Mouse (Mus musculus) intestine, postnatal 0 days (tissue): ENCODE measurements at regions not wholly inside any gene's neighbourhood (a gene's known extent, or its start where the extent isn't known, plus 50 kb on each side); places are given as distances from the start of the nearest gene placed in this dataset.
"Not testable (repeated sequence)": the region's sequence is repeated elsewhere in the genome, so short reads cannot be mapped to it uniquely, and the experiment has no call there.

Experiments used
- ATAC-seq: fragments of 200-750 bp; cut with Nextera tagmentation; 2 replicates; pipeline ENCODE4 v1.8.0; 2017; ENCODE audit warnings: mild to moderate bottlenecking, moderate TSS enrichment, moderate library complexity
- H3K27ac ChIP-seq: fragments of 300-500 bp; sonication (generic); 2 replicates; pipeline ENCODE4 v1.5.1; 2014; ENCODE audit warnings: mild to moderate bottlenecking, low read depth, low read length, moderate library complexity
- H3K27me3 ChIP-seq: fragments of 300-500 bp; sonication (generic); replicated peaks from 2 replicates; pipeline ENCODE4 v1.6.1; 2014; ENCODE audit warnings: low read length, mixed read lengths; ENCODE audit not compliant: control insufficient read depth, insufficient read depth
- H3K36me3 ChIP-seq: fragments of 300-500 bp; sonication (generic); 2 replicates; pipeline ENCODE4 v1.6.1; 2014; ENCODE audit warnings: mild to moderate bottlenecking, moderate library complexity; ENCODE audit not compliant: control insufficient read depth, insufficient read depth
- H3K4me1 ChIP-seq: fragments of 300-500 bp; sonication (generic); replicated peaks from 2 replicates; pipeline ENCODE4 v1.6.1; 2014; ENCODE audit warnings: antibody characterized with exemption, low read length, mixed read lengths; ENCODE audit not compliant: control insufficient read depth, insufficient read depth
- H3K4me2 ChIP-seq: fragments of 300-500 bp; sonication (generic); replicated peaks from 2 replicates; pipeline ENCODE4 v1.6.1; 2014; ENCODE audit warnings: low read depth, mild to moderate bottlenecking, moderate library complexity
- H3K4me3 ChIP-seq: fragments of 300-500 bp; sonication (generic); 2 replicates; pipeline ENCODE4 v1.5.1; 2014; ENCODE audit warnings: low read depth, low read length
- H3K9ac ChIP-seq: fragments of 300-500 bp; sonication (generic); 2 replicates; pipeline ENCODE4 v1.6.1; 2014; ENCODE audit warnings: mild to moderate bottlenecking, low read depth, low read length
- H3K9me3 ChIP-seq: fragments of 300-500 bp; sonication (generic); 2 replicates; pipeline ENCODE4 v1.6.1; 2016; ENCODE audit warnings: mixed run types; ENCODE audit not compliant: control insufficient read depth
- CTCF ChIP-seq: sonication (generic); IDR thresholded peaks from 2 replicates; pipeline ENCODE4 v1.5.1; 2016; ENCODE audit warnings: low read depth, mild to moderate bottlenecking, control low read depth, antibody characterized with exemption, moderate library complexity
- WGBS: fragments of 180-500 bp; shearing (Covaris S2); extraction: QIAGEN DNeasy Blood & Tissue Kit; methylation state at CpG from one replicate; pipeline ENCODE4 v1.1.7; 2014; 5-methylcytosine and 5-hydroxymethylcytosine counted together

GRCm38 (mm10) chr15:90422122-90422614, 198.1 kb downstream of the Alg10b start:
- H3K27ac ChIP-seq: no peak overlapping the region
- no peak overlapping the region for H3K4me2 ChIP-seq
- no peaks in the 10 kb centered on the region for H3K36me3 ChIP-seq
- ATAC-seq: no peak
- H3K4me1 ChIP-seq: no peaks in the 10 kb centered on the region
- no peak overlapping the region for H3K4me3 ChIP-seq
- no peak overlapping the region for H3K9ac ChIP-seq
- WGBS: 57% methylated on average over 5 of the region's 5 CpGs
- H3K9me3 ChIP-seq: no peaks in the 10 kb centered on the region
- no peaks in the 10 kb centered on the region for H3K27me3 ChIP-seq
- TF ChIP-seq CTCF: no peak

- WGBS: 94% methylated on average over 3 of the region's 3 CpGs
Observed at GRCm38 (mm10) chr15:90431048-90431447, 206.9 kb downstream of the Alg10b start.

DNA sequence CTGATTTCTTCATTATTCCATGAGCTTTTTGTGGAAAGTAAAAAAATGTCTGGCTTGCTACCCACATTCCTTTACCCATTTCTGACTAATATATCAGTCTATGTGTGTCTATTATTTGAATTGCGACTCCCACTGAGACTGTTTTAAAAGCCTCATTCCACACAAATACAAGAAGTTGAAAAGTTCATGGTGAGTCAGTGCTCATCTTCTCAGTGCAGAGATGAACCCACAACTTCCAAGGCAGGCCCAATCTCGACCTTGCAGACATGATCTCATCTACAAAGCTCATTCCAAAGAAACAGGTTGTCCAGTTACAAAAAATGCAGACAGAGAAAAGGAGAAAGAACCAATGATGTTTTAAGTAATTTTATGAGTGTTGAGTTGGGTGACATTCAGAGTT, 208.0 kb downstream of the Alg10b start:
- H3K27me3 ChIP-seq: no peaks in the 10 kb centered on the region
- no peak overlapping the region for H3K4me3 ChIP-seq
- H3K27ac ChIP-seq: no peak overlapping the region
- ATAC-seq: no peak
- H3K4me1 ChIP-seq: no peaks in the 10 kb centered on the region
- no peak overlapping the region for H3K4me2 ChIP-seq
- TF ChIP-seq CTCF: no peak
- no peak overlapping the region for H3K9ac ChIP-seq
- WGBS: 54% methylated on average over 2 of the region's 2 CpGs
- H3K9me3 ChIP-seq: no peaks in the 10 kb centered on the region
- H3K36me3 ChIP-seq: no peaks in the 10 kb centered on the region

More at GRCm38 (mm10) chr15:90431048-90431447, 206.9 kb downstream of the Alg10b start:
- H3K27me3 ChIP-seq, ATAC-seq, H3K4me2 ChIP-seq, H3K4me3 ChIP-seq, H3K27ac ChIP-seq, H3K36me3 ChIP-seq, H3K9me3 ChIP-seq, H3K9ac ChIP-seq, H3K4me1 ChIP-seq: not testable (repeated sequence)

GRCm38 (mm10) chr15:90435286-90435685, 211.2 kb downstream of the Alg10b start:
- WGBS: 22% methylated on average over 5 of the region's 5 CpGs
- H3K36me3 ChIP-seq: no peaks in the 10 kb centered on the region
- TF ChIP-seq CTCF: no peak
- no peaks in the 10 kb centered on the region for H3K27me3 ChIP-seq
- H3K9me3 ChIP-seq: no peaks in the 10 kb centered on the region
- no peaks in the 10 kb centered on the region for H3K4me1 ChIP-seq
- no peak overlapping the region for H3K27ac ChIP-seq
- no peak overlapping the region for H3K4me3 ChIP-seq
- no peak for ATAC-seq
- H3K9ac ChIP-seq: no peak overlapping the region
- no peak overlapping the region for H3K4me2 ChIP-seq
